Mouse (Mus musculus) embryonic fibroblast, embryonic 13.5 days (primary cell): ENCODE data around the gene Zmynd19. TPM values are rescaled to one million over a fixed set of nuclear protein-coding genes. Genes with fewer than 3 reads are reported as not detected.
A peak's percentile ranks its signal among the peaks of the same experiment; 100 is the strongest.

Experiments used
- H3K27ac ChIP-seq: 2 replicates; pipeline ENCODE4 v1.5.1; 2012; ENCODE audit warnings: low read length, control low read depth, inconsistent platforms; ENCODE audit not compliant: insufficient read depth
- H3K4me1 ChIP-seq: 2 replicates; pipeline ENCODE4 v1.6.1; 2011; ENCODE audit warnings: low read length; ENCODE audit not compliant: control insufficient read depth, insufficient read depth
- H3K4me3 ChIP-seq: 2 replicates; pipeline ENCODE4 v1.5.1; 2011; ENCODE audit warnings: mild to moderate bottlenecking, control low read depth, low read length; ENCODE audit not compliant: insufficient read depth
- CTCF ChIP-seq: IDR thresholded peaks from 2 replicates; pipeline ENCODE4 v1.5.1; 2011; ENCODE audit warnings: mild to moderate bottlenecking, control low read depth, low read length, moderate library complexity, borderline replicate concordance; ENCODE audit not compliant: insufficient read depth
- POLR2A ChIP-seq: IDR thresholded peaks from 2 replicates; pipeline ENCODE4 v1.6.1; 2011; ENCODE audit warnings: low read depth, mild to moderate bottlenecking, control low read depth, low read length, moderate library complexity
- polyA plus RNA-seq: library from polyadenylated mRNA; stranded (reverse); fragments of >200 nt; gene quantifications from 2 replicates; pipeline ENCODE4 v1.2.4, GENCODE M21; 2011; ENCODE audit warnings: low read depth; ENCODE audit not compliant: missing spikeins, insufficient read length

Zmynd19 gene
- polyA plus RNA-seq, 1 experiment, result 28.7 TPM

GRCm38 (mm10) chr2:24974906-24975703, 25.5 kb downstream of the Zmynd19 start, which contains the start of gene Mrpl41:
TSS of gene Mrpl41 (minus strand) at chr2:24975098.
- H3K4me3 ChIP-seq, result peak within 1 kb of the TSS; percentile 86
- H3K27ac ChIP-seq, result peak within 1 kb of the TSS; percentile 22
- TF ChIP-seq CTCF, result no peak
- TF ChIP-seq POLR2A, result peak; percentile 94
- peaks cover 6% of the 10 kb centered on the region; the same call in 1 of the 2 replicates for H3K4me1 ChIP-seq

GRCm38 (mm10) chr2:24975704-24976297, 26.2 kb downstream of the Zmynd19 start, which contains the start of gene Pnpla7:
TSS of gene Pnpla7 (plus strand) at chr2:24976033.
- H3K4me3 ChIP-seq, result peak within 1 kb of the TSS; percentile 86
- H3K27ac ChIP-seq, result no peak within 1 kb of the TSS; the same call in 1 of the 2 replicates
- peak; percentile 65; the same call in 1 of the 2 replicates for TF ChIP-seq POLR2A
- no peak for TF ChIP-seq CTCF
- peaks cover 6% of the 10 kb centered on the region; the same call in 1 of the 2 replicates for H3K4me1 ChIP-seq

- H3K4me1 ChIP-seq, result peaks cover 6% of the 10 kb centered on the region; the same call in 1 of the 2 replicates
- TF ChIP-seq CTCF, result no peak
- TF ChIP-seq POLR2A, result no peak
- H3K27ac ChIP-seq, result no peak overlapping the region
- H3K4me3 ChIP-seq, result no peak overlapping the region
Observed at GRCm38 (mm10) chr2:24976960-24977359, 27.4 kb downstream of the Zmynd19 start.

GRCm38 (mm10) chr2:24987762-24988161, 38.2 kb downstream of the Zmynd19 start:
- TF ChIP-seq POLR2A, result no peak
- no peak for TF ChIP-seq CTCF
- H3K4me1 ChIP-seq, result no peaks in the 10 kb centered on the region
- no peak overlapping the region for H3K4me3 ChIP-seq
- no peak overlapping the region for H3K27ac ChIP-seq

GRCm38 (mm10) chr2:24995332-24995731, 45.7 kb downstream of the Zmynd19 start:
- Histone ChIP-seq H3K27ac (no peak overlapping the region), H3K4me1 (no peaks in the 10 kb centered on the region), H3K4me3 (no peak overlapping the region)
- no peak for TF ChIP-seq CTCF
- TF ChIP-seq POLR2A, result no peak

- H3K27ac ChIP-seq, result no peak overlapping the region
- TF ChIP-seq CTCF, result no peak
- no peak for TF ChIP-seq POLR2A
- no peak overlapping the region for H3K4me3 ChIP-seq
- no peaks in the 10 kb centered on the region for H3K4me1 ChIP-seq
Observed at GRCm38 (mm10) chr2:24996471-24996870, 46.9 kb downstream of the Zmynd19 start.

GRCm38 (mm10) chr2:25000544-25001235, 51.1 kb downstream of the Zmynd19 start:
- TF ChIP-seq POLR2A, result no peak
- TF ChIP-seq CTCF, result peak; percentile 49; the same call in 1 of the 2 replicates
- Histone ChIP-seq H3K4me1 (no peaks in the 10 kb centered on the region), H3K27ac (no peak overlapping the region), H3K4me3 (no peak overlapping the region)

- Histone ChIP-seq H3K4me3 (no peak overlapping the region), H3K4me1 (no peaks in the 10 kb centered on the region), H3K27ac (no peak overlapping the region)
- no peak for TF ChIP-seq CTCF
- TF ChIP-seq POLR2A, result no peak
Observed at GRCm38 (mm10) chr2:25003946-25004786, 54.6 kb downstream of the Zmynd19 start.

GRCm38 (mm10) chr2:25006767-25007166, 57.2 kb downstream of the Zmynd19 start:
- H3K4me1 ChIP-seq, result no peaks in the 10 kb centered on the region
- no peak for TF ChIP-seq CTCF
- no peak for TF ChIP-seq POLR2A
- no peak overlapping the region for H3K4me3 ChIP-seq

More at GRCm38 (mm10) chr2:25006767-25007166, 57.2 kb downstream of the Zmynd19 start:
- H3K27ac ChIP-seq, result no peak overlapping the region
